Mouse (Mus musculus) forebrain, postnatal 0 days (tissue): Measurements from ENCODE around the gene Cmah. TPM values are rescaled to one million over a fixed set of nuclear protein-coding genes. Genes with fewer than 3 reads are reported as not detected.

Experiments used
- ATAC-seq: fragments of 200-750 bp; cut with Nextera tagmentation; 2 replicates; pipeline ENCODE4 v1.8.0; 2017; ENCODE audit warnings: mild to moderate bottlenecking, moderate library complexity
- DNase-seq: peaks from one replicate; pipeline ENCODE4 v3.0.0-alpha.2; 2015
- H3K27ac ChIP-seq: fragments of 300-500 bp; sonication (generic); 2 replicates; pipeline ENCODE4 v1.5.1; 2014; ENCODE audit warnings: low read depth, mild to moderate bottlenecking, antibody characterized with exemption, low read length, moderate library complexity, mixed read lengths
- H3K27me3 ChIP-seq: fragments of 300-500 bp; sonication (generic); 2 replicates; pipeline ENCODE4 v1.6.1; 2014; ENCODE audit warnings: mild to moderate bottlenecking, low read length, mixed read lengths; ENCODE audit not compliant: insufficient read depth
- H3K36me3 ChIP-seq: fragments of 300-500 bp; sonication (generic); 2 replicates; pipeline ENCODE4 v1.6.1; 2014; ENCODE audit warnings: mild to moderate bottlenecking, moderate library complexity; ENCODE audit not compliant: insufficient read depth
- H3K4me1 ChIP-seq: fragments of 300-500 bp; sonication (generic); 2 replicates; pipeline ENCODE4 v1.6.1; 2014; ENCODE audit warnings: antibody characterized with exemption; ENCODE audit not compliant: insufficient read depth
- H3K4me2 ChIP-seq: fragments of 300-500 bp; sonication (generic); 2 replicates; pipeline ENCODE4 v1.6.1; 2014; ENCODE audit warnings: low read depth, mild to moderate bottlenecking, moderate library complexity
- H3K4me3 ChIP-seq: fragments of 300-500 bp; sonication (generic); 2 replicates; pipeline ENCODE4 v1.5.1; 2014; ENCODE audit warnings: low read depth, low read length, mixed read lengths
- H3K9ac ChIP-seq: fragments of 300-500 bp; sonication (generic); 2 replicates; pipeline ENCODE4 v1.6.1; 2014; ENCODE audit warnings: mild to moderate bottlenecking
- H3K9me3 ChIP-seq: fragments of 300-500 bp; sonication (generic); 2 replicates; pipeline ENCODE4 v1.6.1; 2016; ENCODE audit warnings: low read length
- CTCF ChIP-seq: sonication (generic); IDR thresholded peaks from 2 replicates; pipeline ENCODE4 v1.5.1; 2016; ENCODE audit warnings: antibody characterized with exemption, control low read depth, low read depth
- WGBS: fragments of 180-500 bp; shearing (Covaris S2); extraction: QIAGEN DNeasy Blood & Tissue Kit; methylation state at CpG from one replicate; pipeline ENCODE4 v1.1.7; 2014; 5-methylcytosine and 5-hydroxymethylcytosine counted together
- polyA plus RNA-seq: library from polyadenylated mRNA; unstranded; fragments of >200 nt; fragmentation: Nextera tagmentation; extraction: Ambion mirVana; gene quantifications from 2 replicates; pipeline ENCODE4 v1.2.1, GENCODE M21; 2015
- total RNA-seq: library from RNA; depleted of rRNA; stranded (reverse); fragments of >200 nt; gene quantifications from 2 replicates; pipeline ENCODE4 v1.2.3, GENCODE M21; 2014; rRNA removed

Cmah gene
- total and polyA plus RNA-seq, 2 experiments from 2014 or later: 0.08 TPM; not detected in 1

GRCm38 (mm10) chr13:24524468-24524867 is 197.3 kb downstream of the Cmah start:
- Histone ChIP-seq H3K4me1 (peaks cover 13% of the 10 kb centered on the region), H3K4me3 (no peak overlapping the region), H3K9ac (no peak overlapping the region), H3K9me3 (no peaks in the 10 kb centered on the region), H3K36me3 (no peaks in the 10 kb centered on the region), H3K4me2 (no peak overlapping the region), H3K27ac (no peak overlapping the region), H3K27me3 (no peaks in the 10 kb centered on the region)
- TF ChIP-seq CTCF: no peak
- no peak for ATAC-seq
- no peak for DNase-seq
- WGBS: 55% methylated on average over 1 of the region's 1 CpGs

GRCm38 (mm10) chr13:24525551-24525950 is 198.3 kb downstream of the Cmah start:
- no peak for TF ChIP-seq CTCF
- peaks cover 13% of the 10 kb centered on the region for H3K4me1 ChIP-seq
- no peaks in the 10 kb centered on the region for H3K36me3 ChIP-seq
- H3K9ac ChIP-seq: no peak overlapping the region
- H3K27ac ChIP-seq: no peak overlapping the region
- no peak overlapping the region for H3K4me3 ChIP-seq
- no peaks in the 10 kb centered on the region for H3K9me3 ChIP-seq
- WGBS: 53% methylated on average over 3 of the region's 3 CpGs
- no peak for ATAC-seq
- no peak overlapping the region for H3K4me2 ChIP-seq
- no peaks in the 10 kb centered on the region for H3K27me3 ChIP-seq
- DNase-seq: no peak

- TF ChIP-seq CTCF: no peak
These were observed 199.7 kb downstream of the Cmah start for GRCm38 (mm10) chr13:24526916-24527315.

More at GRCm38 (mm10) chr13:24526916-24527315, 199.7 kb downstream of the Cmah start:
- ATAC-seq (no peak), DNase-seq (no peak)
- Histone ChIP-seq H3K9me3 (no peaks in the 10 kb centered on the region), H3K4me2 (no peak overlapping the region), H3K9ac (no peak overlapping the region), H3K36me3 (no peaks in the 10 kb centered on the region), H3K27ac (no peak overlapping the region), H3K27me3 (no peaks in the 10 kb centered on the region), H3K4me1 (peaks cover 6% of the 10 kb centered on the region; the same call in 1 of the 2 replicates), H3K4me3 (no peak overlapping the region)
- WGBS: 75% methylated on average over 2 of the region's 2 CpGs

Other genes with a start within 250 kb of the Cmah start
- 44.4 and 47.9 TPM in 2 replicates for gene Carmil1, start 46.6 kb upstream of the Cmah start, total RNA-seq
- 25.1 and 30.2 TPM in 2 replicates for gene Carmil1, start 46.6 kb upstream of the Cmah start, polyA plus RNA-seq